Mouse (Mus musculus) layer of hippocampus, adult 9-10 months (tissue): ENCODE measurements at regions not wholly inside any gene's neighbourhood (a gene's known extent, or its start where the extent isn't known, plus 50 kb on each side); places are given as distances from the start of the nearest gene placed in this dataset.
"Not testable (repeated sequence)": the region's sequence is repeated elsewhere in the genome, so short reads cannot be mapped to it uniquely, and the experiment has no call there.

Experiments
- DNase-seq: peaks from one replicate; pipeline ENCODE4 v3.0.0; 2022; ENCODE audit warnings: low spot score

DNA sequence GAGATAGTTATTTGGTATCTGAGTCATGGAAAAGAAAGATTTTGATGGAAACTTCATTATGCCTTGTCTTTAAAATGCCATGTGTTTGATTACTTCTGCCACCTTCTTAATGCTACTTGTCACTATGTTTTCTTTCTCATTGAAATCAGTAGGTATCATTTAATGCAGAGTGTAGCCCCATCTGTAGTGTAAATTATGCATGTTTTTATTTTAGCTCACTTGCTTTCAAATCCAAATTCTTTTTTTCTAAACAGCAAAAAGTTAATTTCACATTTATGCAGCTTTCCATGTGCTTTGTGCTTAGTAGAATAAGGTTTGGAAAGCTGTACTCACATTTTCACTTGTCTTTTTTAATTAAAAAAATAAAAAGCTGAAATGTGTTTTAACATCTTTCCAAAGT, 748.0 kb upstream of the Epha7 start:
- no peak for DNase-seq

DNA sequence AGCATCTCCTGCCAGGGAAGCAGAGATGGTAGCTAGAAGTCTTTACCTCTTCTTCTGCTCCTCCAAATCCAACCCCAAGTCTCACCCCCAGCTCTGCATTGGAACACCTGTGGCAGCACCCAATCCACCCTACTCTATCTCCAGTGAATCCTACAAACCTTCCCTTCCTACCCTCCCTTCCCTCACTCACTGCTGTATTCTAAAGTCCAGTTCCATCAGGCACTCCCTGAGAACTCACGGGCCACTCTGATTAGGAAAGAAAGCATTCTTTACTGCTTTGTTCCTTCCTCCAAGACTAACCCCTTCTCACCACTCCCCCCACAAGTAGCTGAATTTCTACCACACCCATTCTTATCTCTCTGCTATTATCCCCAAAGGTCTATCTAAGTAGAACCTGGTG, 747.1 kb upstream of the Epha7 start:
- DNase-seq = no peak

DNA sequence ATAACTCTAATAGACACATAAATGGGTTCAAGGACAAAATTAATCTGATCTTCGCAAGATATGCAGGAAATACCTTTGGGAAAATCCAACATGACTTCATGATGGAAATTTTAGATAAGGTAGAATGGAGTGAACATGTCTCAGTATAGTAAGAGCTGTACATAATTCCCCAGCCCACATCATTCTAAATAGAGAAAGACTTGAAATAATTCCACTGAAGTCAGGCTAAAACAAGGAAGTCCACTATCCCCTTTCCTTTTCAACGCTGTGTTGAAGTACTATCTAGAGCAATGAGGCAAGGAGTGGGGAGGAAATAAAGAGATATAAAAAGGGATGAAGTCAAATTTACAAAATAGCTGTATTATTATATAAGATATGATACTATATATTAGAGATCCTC, 733.9 kb upstream of the Epha7 start:
- no peak for DNase-seq

DNA sequence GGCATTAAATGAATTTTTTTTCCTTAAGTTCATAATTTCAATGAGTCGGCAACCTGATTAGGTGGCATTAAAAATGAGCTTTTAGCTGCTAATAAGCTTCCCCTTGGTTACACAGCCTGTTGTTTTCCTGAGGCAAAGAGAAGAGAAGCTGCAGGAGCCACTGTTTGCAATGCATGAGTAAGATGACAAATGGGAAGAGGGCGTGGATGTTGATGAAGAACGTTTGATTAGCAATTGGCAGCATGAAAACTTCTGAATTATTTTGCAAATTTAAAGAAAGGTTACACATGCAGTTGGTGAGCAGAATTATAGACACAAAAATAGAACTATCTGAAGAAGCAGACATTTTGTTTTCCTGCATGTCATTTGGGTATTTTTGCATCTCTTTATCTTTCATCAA, 720.1 kb upstream of the Epha7 start:
- peak; percentile 50 for DNase-seq

DNA sequence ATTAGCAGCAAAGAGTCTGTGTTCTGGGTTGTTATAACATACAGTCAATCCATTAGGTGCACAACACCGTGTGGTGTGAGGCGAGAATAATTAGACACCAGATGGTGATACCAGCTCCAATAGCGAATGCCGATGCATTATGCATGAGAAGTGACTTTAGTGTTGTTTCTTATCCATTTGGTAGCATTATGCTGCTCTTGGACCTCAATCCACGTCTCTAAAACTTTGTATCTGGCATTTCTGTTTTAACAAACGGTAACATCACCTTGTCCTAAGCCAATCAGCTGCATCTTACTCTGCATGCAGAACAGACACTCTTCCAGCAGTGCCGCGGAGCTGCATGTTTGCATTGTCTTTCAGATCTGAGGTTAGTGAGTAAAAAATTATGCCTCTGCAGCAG, 669.8 kb upstream of the Epha7 start:
- peak; percentile 62 for DNase-seq

DNA sequence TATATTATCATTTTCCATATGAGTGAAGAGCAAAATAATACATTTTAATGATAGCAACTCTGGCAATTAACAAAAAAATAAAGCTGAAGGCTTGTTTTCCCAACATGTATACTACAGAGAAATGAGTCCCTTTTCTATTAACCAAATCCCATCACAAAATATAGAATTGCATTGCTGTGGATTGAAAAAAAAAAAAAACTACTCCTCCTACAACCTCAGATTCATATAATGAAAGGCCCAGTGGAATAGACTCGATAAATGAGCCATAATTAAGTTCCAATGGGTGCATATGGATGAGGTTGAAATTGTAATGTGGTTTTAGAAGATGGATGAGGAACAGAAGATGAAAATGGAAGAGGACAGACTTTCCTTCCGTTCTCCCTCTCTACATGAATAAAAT, 657.8 kb upstream of the Epha7 start:
- no peak for DNase-seq

DNA sequence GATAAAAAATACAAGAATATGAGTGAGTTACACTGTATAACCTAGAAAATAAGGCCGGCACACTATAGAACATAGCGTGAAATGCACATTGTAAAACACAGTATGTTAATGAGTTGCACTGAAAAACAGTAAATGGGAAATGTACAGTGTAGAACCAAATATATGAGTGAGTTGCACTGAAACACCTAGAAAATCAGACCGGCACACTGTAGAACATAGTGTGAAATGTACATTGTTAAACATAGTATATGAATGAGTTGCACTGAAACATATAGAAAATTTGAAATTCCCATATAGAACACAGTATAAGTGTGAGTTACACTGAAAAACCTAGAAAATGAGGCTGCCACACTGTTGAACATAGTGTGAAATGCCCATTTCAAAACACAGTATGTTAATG, 636.2 kb upstream of the Epha7 start:
- no peak for DNase-seq

DNA sequence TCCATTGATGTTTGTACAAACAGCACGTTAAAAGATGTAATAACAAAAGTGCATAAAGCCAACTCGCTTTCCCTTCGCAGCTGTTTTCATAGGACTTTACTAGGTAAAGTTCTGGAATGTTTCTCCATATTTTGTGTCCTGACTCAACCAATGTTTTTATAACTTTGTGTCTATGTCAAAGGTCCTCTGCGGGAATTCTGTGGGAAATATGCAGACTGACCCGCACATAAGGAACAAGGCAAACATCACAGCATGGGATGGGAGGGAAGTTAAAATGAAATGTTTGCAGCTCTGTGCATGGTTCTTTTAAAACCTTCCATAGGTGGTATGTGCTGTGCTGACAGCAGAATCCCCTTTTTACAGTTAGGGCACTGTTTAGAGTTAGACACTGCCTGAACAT, 622.1 kb upstream of the Epha7 start:
- DNase-seq = no peak

DNA sequence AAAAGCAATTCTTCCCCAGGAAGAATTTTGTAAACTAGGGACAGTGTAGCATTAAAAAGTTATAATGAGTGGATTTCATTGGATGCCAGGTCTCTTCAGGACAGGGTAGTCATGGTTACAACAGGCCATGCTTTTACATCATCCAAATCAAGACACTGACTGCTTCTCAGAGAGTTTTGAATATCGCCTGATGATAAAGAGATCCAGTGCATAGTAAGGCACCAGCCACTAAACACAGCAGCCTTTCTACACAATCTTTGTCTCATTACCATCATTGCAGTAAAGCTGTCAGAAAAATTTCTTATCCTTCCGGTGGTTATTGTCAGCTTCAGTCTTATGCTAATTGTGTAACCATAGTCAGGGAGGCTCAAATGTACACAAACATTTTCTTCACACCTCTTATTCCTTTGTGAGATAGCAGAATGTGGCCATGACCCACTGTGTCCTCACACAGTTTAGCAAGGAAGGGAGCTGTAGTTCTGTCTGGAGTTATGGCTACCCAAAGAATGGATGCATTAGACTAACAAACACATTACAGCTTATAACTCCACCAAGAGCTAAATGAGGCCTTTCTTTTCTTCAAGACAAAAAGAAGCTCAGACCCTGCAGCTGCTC, 585.2 kb upstream of the Epha7 start:
- no peak for DNase-seq

DNA sequence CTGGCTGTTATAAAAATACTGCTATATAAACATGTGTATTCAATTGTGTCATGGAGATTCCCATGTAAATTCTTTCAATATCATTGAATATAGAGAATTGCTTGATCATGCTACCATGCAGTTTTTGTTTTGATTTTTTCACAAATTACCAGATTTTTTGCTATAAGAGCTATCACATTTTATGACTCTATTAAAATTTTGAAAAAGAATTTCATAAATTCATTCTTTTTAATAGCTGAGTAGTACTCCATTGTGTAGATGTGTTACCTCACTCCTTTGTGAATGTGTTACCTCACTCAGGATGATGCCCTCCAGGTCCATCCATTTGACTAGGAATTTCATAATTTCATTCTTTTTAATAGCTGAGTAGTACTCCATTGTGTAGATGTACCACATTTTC, 577.4 kb upstream of the Epha7 start:
- not testable (repeated sequence) for DNase-seq

DNA sequence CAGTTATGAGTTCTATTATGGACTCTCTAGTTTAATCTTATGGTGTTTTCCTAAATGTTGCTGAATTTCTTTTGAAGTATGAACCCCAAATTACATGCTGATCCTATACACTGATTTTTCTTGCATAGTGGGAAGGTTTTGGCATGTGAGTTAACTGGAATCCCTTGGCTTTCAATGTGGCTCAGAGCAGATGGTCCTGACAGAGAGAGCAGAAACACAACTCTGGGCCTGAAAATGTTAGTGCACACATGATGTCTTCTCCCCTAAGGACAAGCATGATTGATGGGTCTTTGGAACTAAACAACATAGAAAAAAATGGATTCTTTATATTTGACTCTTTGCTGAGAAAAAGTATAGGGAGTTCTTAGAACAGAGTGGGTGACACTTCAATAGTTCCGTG, 570.7 kb upstream of the Epha7 start:
- DNase-seq = no peak
